Mouse (Mus musculus) liver, adult 10 weeks (tissue): ENCODE data around the gene Gm4792. TPM values are rescaled to one million over a fixed set of nuclear protein-coding genes. Genes with fewer than 3 reads are reported as not detected.

Source experiments
- polyA plus RNA-seq: library from polyadenylated mRNA; stranded (reverse); fragments of 350-450 nt; fragmentation: Illumina TruSeq; extraction: RNeasy Lipid Tissue Mini Kit (QIAGEN cat#74804); gene quantifications from one replicate; pipeline ENCODE4 v1.2.3, GENCODE M21; 2014; ENCODE audit warnings: low read depth, low replicate concordance

The Gm4792 gene
- not detected for polyA plus RNA-seq

GRCm38 (mm10) chr10:94298471-94298870, at the start of gene Gm4792:
Gene Gm4792, minus strand, starts transcription at chr10:94298703.

DNA sequence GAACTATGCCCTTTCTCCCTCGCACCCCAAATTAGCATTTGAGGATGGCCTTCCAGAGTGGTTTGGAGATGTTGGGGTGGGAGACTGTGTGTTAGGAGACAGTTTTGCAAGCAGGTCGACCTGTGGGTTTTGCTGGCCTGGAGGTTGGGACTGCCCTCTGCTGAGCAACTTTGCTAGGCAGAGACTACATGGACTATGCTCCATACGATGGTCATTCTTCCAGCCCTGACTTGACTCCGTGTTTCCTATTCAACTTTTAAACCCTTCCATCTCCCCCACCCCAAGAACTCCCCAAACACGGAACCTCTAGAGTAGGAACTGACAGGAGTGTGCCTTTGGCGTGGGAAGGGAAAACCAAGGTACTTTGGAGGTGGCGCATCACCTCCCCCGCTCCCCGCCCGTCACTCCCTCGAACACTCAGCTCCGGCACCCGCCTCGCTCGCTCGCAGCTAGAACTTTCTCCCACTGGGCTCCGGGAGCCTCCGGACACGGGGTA, 13.1 kb upstream of the Gm4792 start, which contains the start of gene Tmcc3:
Tmcc3 (plus strand) TSS at position 439 of the 496 bp plus-strand sequence.

Other genes starting within 250 kb of the Gm4792 start
- gene Nr2c1, start 150.7 kb downstream of the Gm4792 start, polyA plus RNA-seq, result 15.0 TPM
- gene Ndufa12, start 100.0 kb downstream of the Gm4792 start, polyA plus RNA-seq, result 78.2 TPM
- gene Tmcc3, start 13.2 kb upstream of the Gm4792 start, polyA plus RNA-seq, result 4.4 TPM